Mouse (Mus musculus) stomach, postnatal 0 days (tissue): ENCODE measurements around the gene A230072I06Rik.

Experiments used
- CTCF ChIP-seq: IDR thresholded peaks from 2 replicates; pipeline ENCODE4 v1.5.1; 2016; ENCODE audit warnings: antibody characterized with exemption, low read depth, mild to moderate bottlenecking, moderate library complexity
- EP300 ChIP-seq: optimal IDR thresholded peaks from 2 replicates; pipeline ENCODE3; 2016; ENCODE audit warnings: antibody characterized with exemption

DNA sequence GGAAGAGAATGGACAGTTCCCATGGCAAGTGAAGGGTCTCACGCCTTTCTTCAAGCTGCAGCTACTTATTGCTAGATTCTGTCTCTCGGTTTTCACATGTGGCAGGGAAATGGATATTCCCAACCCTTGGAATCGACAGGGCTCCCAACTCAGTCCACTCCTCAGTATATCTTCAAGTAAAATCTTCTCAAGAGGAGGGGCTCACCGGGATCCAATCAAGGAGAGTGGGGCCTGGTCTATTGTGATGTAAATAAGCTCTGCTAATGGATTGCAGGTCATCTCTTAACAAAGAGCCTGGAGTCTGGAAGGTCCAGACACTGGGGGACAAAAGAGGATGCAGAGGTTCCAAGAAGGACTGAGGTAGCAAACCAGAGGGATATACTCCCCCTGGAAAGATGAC is 17.1 kb upstream of the A230072I06Rik start:
- TF ChIP-seq EP300, result no peak
- TF ChIP-seq CTCF, result no peak
